In the genomic region with DNA sequence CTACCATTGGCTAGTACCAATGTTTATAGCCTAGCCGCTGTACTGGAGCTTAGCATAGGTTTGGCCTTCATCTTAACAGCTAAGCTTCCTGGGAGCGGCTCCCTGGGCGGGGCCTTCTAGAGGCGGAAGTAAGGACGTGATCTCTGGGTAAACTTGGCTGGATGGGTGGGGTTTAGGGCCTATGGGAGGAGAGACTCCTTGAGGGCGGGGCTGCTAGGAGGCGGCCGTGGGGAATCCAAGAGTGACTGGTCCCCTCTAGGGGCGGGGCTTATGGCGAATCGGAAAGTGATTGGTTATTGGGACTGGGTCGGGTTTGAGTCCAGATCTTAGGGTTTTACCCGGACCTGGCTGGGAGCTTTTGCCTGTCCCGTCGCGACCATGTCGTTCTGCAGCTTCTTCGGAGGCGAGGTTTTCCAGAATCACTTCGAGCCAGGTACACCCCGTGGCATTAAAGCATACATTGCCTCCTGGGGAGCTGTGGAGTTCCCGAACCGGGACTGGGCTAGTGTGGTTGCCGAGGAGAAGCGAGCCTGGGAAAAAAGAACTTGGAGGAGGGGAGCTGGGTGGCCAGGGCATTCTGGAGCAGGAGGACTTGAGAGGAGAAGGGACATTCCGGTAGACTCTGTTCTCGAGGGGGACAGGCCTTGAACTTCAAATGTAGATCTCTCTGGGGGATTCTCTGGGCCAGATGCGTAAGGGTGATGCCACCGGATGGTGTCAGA, we compare ENCODE assay signal across 7 mouse cellular contexts. TPM values are rescaled to one million over a fixed set of nuclear protein-coding genes. Genes with fewer than 3 reads are reported as not detected.
DNase-seq lines count a peak whose midpoint lies in the region; ATAC-seq lines count a peak whose summit lies in the region.

A gene (plus strand): TSS at position 313 of the 722 bp plus-strand sequence.

- ATAC-seq in intestine, embryonic 15.5 days, result peak; percentile 98

- no peaks in the 10 kb centered on the region for H3K27me3 ChIP-seq in intestine, embryonic 15.5 days (replicated peaks)
- H3K27me3 ChIP-seq in midbrain, embryonic 10.5 days (ENCODE audit: low read depth, poor library complexity, severe bottlenecking), result no peaks in the 10 kb centered on the region

- no peaks in the 10 kb centered on the region for H3K9me3 ChIP-seq in intestine, embryonic 15.5 days
- H3K9me3 ChIP-seq in midbrain, embryonic 10.5 days (replicated peaks), result no peaks in the 10 kb centered on the region

- no peaks in the 10 kb centered on the region for H3K36me3 ChIP-seq in intestine, embryonic 15.5 days
- 0 out of 2 replicates have a peak, but pooled peaks cover 6% of the 10 kb centered on the region for H3K36me3 ChIP-seq in midbrain, embryonic 10.5 days

- peak within 1 kb of the TSS; percentile 88 for H3K4me2 ChIP-seq in intestine, embryonic 15.5 days (replicated peaks)

- WGBS in intestine, embryonic 15.5 days, result under 1% methylated on average over 29 of the region's 29 CpGs
- WGBS in midbrain, embryonic 10.5 days, result 1% methylated on average over 29 of the region's 29 CpGs

- H3K4me3 ChIP-seq in intestine, embryonic 15.5 days (replicated peaks), result peak within 1 kb of the TSS; percentile 66
- H3K4me3 ChIP-seq in midbrain, embryonic 10.5 days, result peak within 1 kb of the TSS; percentile 57

- intact Hi-C loops in gastrocnemius, postnatal 36 days (cut with DNase I), result no loop called here
- intact Hi-C loops in left cerebral cortex, postnatal 25 days (cut with DNase I), result no loop called here

- DNase-seq in adrenal gland, adult 2 months, result peak; percentile 98
- DNase-seq in embryo, embryonic 11.5 days (ENCODE audit: low read depth, low spot score), result peak; percentile 92
- peak; percentile 89 to 97 for DNase-seq in gastrocnemius, postnatal 36 days
- peak; percentile 86 to 97 for DNase-seq in left cerebral cortex, postnatal 25 days (ENCODE audit: low spot score in 2 of 2)
- peak; percentile 95 for DNase-seq in midbrain, embryonic 10.5 days (ENCODE audit: low spot score)
- peak; percentile 80 for DNase-seq in right cerebral cortex, postnatal 4 days

- peak within 1 kb of the TSS; percentile 67 for H3K9ac ChIP-seq in intestine, embryonic 15.5 days

- peak within 1 kb of the TSS; percentile 66 for H3K27ac ChIP-seq in intestine, embryonic 15.5 days
- H3K27ac ChIP-seq in midbrain, embryonic 10.5 days (replicated peaks), result peak within 1 kb of the TSS; percentile 81

- H3K4me1 ChIP-seq in intestine, embryonic 15.5 days (replicated peaks), result peaks cover 14% of the 10 kb centered on the region
- H3K4me1 ChIP-seq in midbrain, embryonic 10.5 days, result peaks cover 22% of the 10 kb centered on the region

RNA-seq across cellular contexts. Expression of the gene that starts here (rescaled TPM):
- total RNA-seq in adrenal gland, adult 2 months (2021), result 100 to 1,000 TPM in 1 of 2 experiments, 10 to 100 TPM in 1; 95.7 to 101 TPM
- polyA plus RNA-seq in adrenal gland, adult 2 months (2012; rRNA removed), result 108 and 118 TPM in 2 replicates
- total RNA-seq in gastrocnemius, postnatal 36 days (2021), result 100 to 1,000 TPM; 192 to 205 TPM
- 32.4 and 33.9 TPM in 2 replicates for polyA plus RNA-seq in intestine, embryonic 15.5 days (2015; fragmentation: Nextera tagmentation; extraction: Ambion mirVana)
- 10 to 100 TPM; 31.4 to 35.8 TPM for total RNA-seq in left cerebral cortex, postnatal 25 days (2021)
- 19.2 and 20.5 TPM in 2 replicates for polyA plus RNA-seq in midbrain, embryonic 10.5 days (2016; fragmentation: Nextera tagmentation; extraction: Ambion mirVana)

Comparison
In these comparisons a context has a peak if more than half of its experiments do, and no peak if none do; other contexts are left out.
1. Peak in every context shown above with its lines: DNase-seq, ATAC-seq, H3K4me3 ChIP-seq and H3K27ac ChIP-seq.